Mouse (Mus musculus) embryonic facial prominence, embryonic 12.5 days (tissue): ENCODE data around the gene Best2. TPM values are rescaled to one million over a fixed set of nuclear protein-coding genes. Genes with fewer than 3 reads are reported as not detected.

Experiments
- ATAC-seq: fragments of 200-750 bp; cut with Nextera tagmentation; 2 replicates; pipeline ENCODE4 v1.8.0; 2017; ENCODE audit not compliant: insufficient number of reproducible peaks, insufficient read depth, low FRiP score, low TSS enrichment
- H3K27ac ChIP-seq: fragments of 300-500 bp; sonication (generic); 2 replicates; pipeline ENCODE4 v1.5.1; 2016; ENCODE audit warnings: mild to moderate bottlenecking
- H3K27me3 ChIP-seq: fragments of 300-500 bp; sonication (generic); 2 replicates; pipeline ENCODE4 v1.6.1; 2016; ENCODE audit warnings: mild to moderate bottlenecking, moderate library complexity
- H3K36me3 ChIP-seq: fragments of 300-500 bp; sonication (generic); 2 replicates; pipeline ENCODE4 v1.6.1; 2016; ENCODE audit warnings: mild to moderate bottlenecking
- H3K4me1 ChIP-seq: fragments of 300-500 bp; sonication (generic); 2 replicates; pipeline ENCODE4 v1.6.1; 2016
- H3K4me2 ChIP-seq: fragments of 300-500 bp; sonication (generic); replicated peaks from 2 replicates; pipeline ENCODE4 v1.6.1; 2016; ENCODE audit warnings: mild to moderate bottlenecking, moderate library complexity
- H3K4me3 ChIP-seq: fragments of 300-500 bp; sonication (generic); 2 replicates; pipeline ENCODE4 v1.5.1; 2016; ENCODE audit warnings: mild to moderate bottlenecking
- H3K9ac ChIP-seq: fragments of 300-500 bp; sonication (generic); 2 replicates; pipeline ENCODE4 v1.6.1; 2016; ENCODE audit warnings: mild to moderate bottlenecking, moderate library complexity
- H3K9me3 ChIP-seq: fragments of 300-500 bp; sonication (generic); 2 replicates; pipeline ENCODE4 v1.6.1; 2016; ENCODE audit warnings: mild to moderate bottlenecking, moderate library complexity
- WGBS: fragments of 180-500 bp; shearing (Covaris S2); methylation state at CpG from one replicate; pipeline ENCODE4 v1.1.7; 2016; 5-methylcytosine and 5-hydroxymethylcytosine counted together
- polyA plus RNA-seq: library from polyadenylated mRNA; unstranded; fragments of >200 nt; fragmentation: Nextera tagmentation; extraction: Ambion mirVana; gene quantifications from 2 replicates; pipeline ENCODE4 v1.2.1, GENCODE M21; 2016

Gene Best2
- polyA plus RNA-seq = 0.08 TPM in 1 of 2 replicates, not detected in the other

GRCm38 (mm10) chr8:85014431-85014830 lies at the start of gene Best2:
TSS of gene Best2 (minus strand) at chr8:85014531.
- Histone ChIP-seq H3K27ac (no peak within 1 kb of the TSS), H3K36me3 (peaks cover 21% of the 10 kb centered on the region), H3K4me1 (peaks cover 4% of the 10 kb centered on the region; the same call in 1 of the 2 replicates), H3K9ac (no peak within 1 kb of the TSS), H3K27me3 (peaks cover 47% of the 10 kb centered on the region), H3K9me3 (no peaks in the 10 kb centered on the region), H3K4me2 (peak within 1 kb of the TSS; percentile 47), H3K4me3 (peak within 1 kb of the TSS; percentile 22)
- no peak for ATAC-seq
- 25% methylated on average over 2 of the region's 2 CpGs for WGBS

- ATAC-seq = no peak
- WGBS = 94% methylated on average over 4 of the region's 4 CpGs
- H3K9ac ChIP-seq = no peak overlapping the region
- H3K4me1 ChIP-seq = peaks cover 18% of the 10 kb centered on the region
- no peak overlapping the region for H3K27ac ChIP-seq
- H3K9me3 ChIP-seq = no peaks in the 10 kb centered on the region
- no peak overlapping the region for H3K4me3 ChIP-seq
- H3K4me2 ChIP-seq = no peak overlapping the region
- peaks cover 28% of the 10 kb centered on the region; the same call in 1 of the 2 replicates for H3K36me3 ChIP-seq
- no peaks in the 10 kb centered on the region for H3K27me3 ChIP-seq
Measured at GRCm38 (mm10) chr8:85062603-85063002, 48.3 kb upstream of the Best2 start.

GRCm38 (mm10) chr8:85059879-85060616 lies 45.7 kb upstream of the Best2 start, which contains the start of gene Fbxw9:
TSS of gene Fbxw9 (plus strand) at chr8:85060055.
- peak; percentile 80 for ATAC-seq
- Histone ChIP-seq H3K27ac (0 out of 2 replicates have a peak within 1 kb of the TSS, but pooled peaks have one; percentile 9), H3K9ac (peak within 1 kb of the TSS; percentile 66), H3K27me3 (no peaks in the 10 kb centered on the region), H3K4me1 (peaks cover 18% of the 10 kb centered on the region), H3K9me3 (no peaks in the 10 kb centered on the region), H3K4me3 (peak within 1 kb of the TSS; percentile 84), H3K4me2 (peak within 1 kb of the TSS; percentile 96), H3K36me3 (peaks cover 32% of the 10 kb centered on the region)
- WGBS = under 1% methylated on average over 52 of the region's 53 CpGs

GRCm38 (mm10) chr8:85057367-85057766 lies 43.0 kb upstream of the Best2 start:
- no peak for ATAC-seq
- Histone ChIP-seq H3K9ac (no peak overlapping the region), H3K27ac (no peak overlapping the region), H3K27me3 (no peaks in the 10 kb centered on the region), H3K4me1 (peaks cover 18% of the 10 kb centered on the region), H3K9me3 (no peaks in the 10 kb centered on the region), H3K4me2 (no peak overlapping the region), H3K36me3 (peaks cover 48% of the 10 kb centered on the region), H3K4me3 (no peak overlapping the region)
- 85% methylated on average over 7 of the region's 7 CpGs for WGBS

GRCm38 (mm10) chr8:85043619-85044018 lies 29.3 kb upstream of the Best2 start:
- WGBS = 85% methylated on average over 6 of the region's 6 CpGs
- Histone ChIP-seq H3K36me3 (peaks cover 86% of the 10 kb centered on the region), H3K9ac (no peak overlapping the region)

GRCm38 (mm10) chr8:85037681-85038531 lies 23.6 kb upstream of the Best2 start:
- 0 out of 2 replicates have a peak, but pooled peaks have one; percentile 2 for ATAC-seq
- Histone ChIP-seq H3K9ac (peak overlapping the region; percentile 96), H3K4me3 (peak overlapping the region; percentile 87), H3K36me3 (peaks cover 38% of the 10 kb centered on the region), H3K4me2 (peak overlapping the region; percentile 91), H3K27ac (peak overlapping the region; percentile 100), H3K9me3 (no peaks in the 10 kb centered on the region), H3K4me1 (peaks cover 19% of the 10 kb centered on the region), H3K27me3 (no peaks in the 10 kb centered on the region)
- WGBS = under 1% methylated on average over 57 of the region's 57 CpGs

More at GRCm38 (mm10) chr8:85043619-85044018, 29.3 kb upstream of the Best2 start:
- no peak for ATAC-seq
- H3K4me2 ChIP-seq = no peak overlapping the region
- H3K4me1 ChIP-seq = peaks cover 6% of the 10 kb centered on the region
- H3K4me3 ChIP-seq = no peak overlapping the region
- H3K9me3 ChIP-seq = no peaks in the 10 kb centered on the region
- no peaks in the 10 kb centered on the region for H3K27me3 ChIP-seq
- H3K27ac ChIP-seq = no peak overlapping the region

- peak overlapping the region; percentile 91 for H3K4me2 ChIP-seq
- peak overlapping the region; percentile 87 for H3K4me3 ChIP-seq
- peak overlapping the region; percentile 100 for H3K27ac ChIP-seq
- H3K27me3 ChIP-seq = no peaks in the 10 kb centered on the region
- peak overlapping the region; percentile 96 for H3K9ac ChIP-seq
- peaks cover 40% of the 10 kb centered on the region for H3K36me3 ChIP-seq
- ATAC-seq = peak; percentile 69
- no peaks in the 10 kb centered on the region for H3K9me3 ChIP-seq
- WGBS = 1% methylated on average over 14 of the region's 14 CpGs
- H3K4me1 ChIP-seq = peaks cover 19% of the 10 kb centered on the region
Measured at GRCm38 (mm10) chr8:85037366-85037680, 23.0 kb upstream of the Best2 start.

- peak within 1 kb of the TSS; percentile 87 for H3K4me3 ChIP-seq
- H3K36me3 ChIP-seq = peaks cover 40% of the 10 kb centered on the region
- peak within 1 kb of the TSS; percentile 100 for H3K27ac ChIP-seq
- H3K4me1 ChIP-seq = peaks cover 19% of the 10 kb centered on the region
- WGBS = under 1% methylated on average over 59 of the region's 59 CpGs
- peak; percentile 81 for ATAC-seq
- H3K27me3 ChIP-seq = no peaks in the 10 kb centered on the region
- H3K4me2 ChIP-seq = peak within 1 kb of the TSS; percentile 91
- H3K9ac ChIP-seq = peak within 1 kb of the TSS; percentile 96
- no peaks in the 10 kb centered on the region for H3K9me3 ChIP-seq
Measured at GRCm38 (mm10) chr8:85036718-85037365, 22.5 kb upstream of the Best2 start, which contains the start of gene Tnpo2. TSS of gene Tnpo2 (plus strand) at chr8:85036915.

- WGBS = under 1% methylated on average over 9 of the region's 9 CpGs
- ATAC-seq = no peak
Measured at GRCm38 (mm10) chr8:85036381-85036717, 22.0 kb upstream of the Best2 start.

GRCm38 (mm10) chr8:85035728-85036310 lies 21.5 kb upstream of the Best2 start:
- WGBS = under 1% methylated on average over 15 of the region's 15 CpGs
- peak overlapping the region; percentile 72 for H3K9ac ChIP-seq
- peak overlapping the region; percentile 100 for H3K27ac ChIP-seq
- peak overlapping the region; percentile 78 for H3K4me2 ChIP-seq
- no peaks in the 10 kb centered on the region for H3K27me3 ChIP-seq
- peaks cover 38% of the 10 kb centered on the region for H3K36me3 ChIP-seq
- H3K9me3 ChIP-seq = no peaks in the 10 kb centered on the region
- H3K4me1 ChIP-seq = peaks cover 19% of the 10 kb centered on the region
- peak overlapping the region; percentile 87 for H3K4me3 ChIP-seq
- ATAC-seq = no peak

More at GRCm38 (mm10) chr8:85036381-85036717, 22.0 kb upstream of the Best2 start:
- Histone ChIP-seq H3K4me2 (peak overlapping the region; percentile 78), H3K4me1 (peaks cover 19% of the 10 kb centered on the region), H3K9ac (peak overlapping the region; percentile 72), H3K27me3 (no peaks in the 10 kb centered on the region), H3K27ac (peak overlapping the region; percentile 100), H3K4me3 (peak overlapping the region; percentile 87), H3K9me3 (no peaks in the 10 kb centered on the region), H3K36me3 (peaks cover 40% of the 10 kb centered on the region)

- H3K4me2 ChIP-seq = peak overlapping the region; percentile 78
- peak overlapping the region; percentile 72 for H3K9ac ChIP-seq
- no peaks in the 10 kb centered on the region for H3K27me3 ChIP-seq
- H3K9me3 ChIP-seq = no peaks in the 10 kb centered on the region
- peak overlapping the region; percentile 87 for H3K4me3 ChIP-seq
- peak overlapping the region; percentile 100 for H3K27ac ChIP-seq
- ATAC-seq = no peak
- peaks cover 19% of the 10 kb centered on the region for H3K4me1 ChIP-seq
- 7% methylated on average over 12 of the region's 12 CpGs for WGBS
- H3K36me3 ChIP-seq = peaks cover 37% of the 10 kb centered on the region
Measured at GRCm38 (mm10) chr8:85035165-85035727, 20.9 kb upstream of the Best2 start.
